16 mouse cellular contexts compared by ENCODE assay signal in the genomic region with DNA sequence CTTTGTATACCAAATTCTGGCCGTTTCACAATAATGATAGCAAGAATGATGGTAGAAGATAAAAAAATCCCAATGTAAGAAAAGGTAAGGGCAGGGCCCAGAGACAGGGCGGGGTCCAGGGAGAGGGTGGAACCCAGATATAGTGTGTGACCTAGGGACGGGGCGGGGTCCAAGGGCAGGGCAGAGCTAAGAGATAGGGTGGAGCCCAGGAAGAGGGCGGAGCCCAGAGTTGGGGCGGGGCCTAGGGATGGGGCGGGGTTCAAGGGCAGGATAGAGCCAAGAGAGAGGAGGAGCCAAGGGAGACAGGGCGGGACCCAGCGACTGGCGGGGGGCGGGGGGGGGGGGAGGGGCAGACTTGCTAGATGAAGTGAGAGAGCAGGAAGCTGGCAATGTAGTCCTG.
DNase-seq lines count a peak whose midpoint lies in the region; ATAC-seq lines count a peak whose summit lies in the region.
"Had no signal": no experiment of that assay in that cellular context is flagged by ENCODE, and none has a peak within 500 bp of the region (broad histone marks: within the 10 kb centered on the region; RNA-seq: fewer than 3 reads in every experiment).

No protein-coding gene starts in this region.

- 36% methylated on average over 10 of the region's 11 CpGs for WGBS in liver, embryonic 13.5 days (ENCODE audit: insufficient replicate concordance)
- WGBS in midbrain, embryonic 13.5 days = 47% methylated on average over 8 of the region's 11 CpGs

- peak; percentile 21 for DNase-seq in lung, postnatal 10 days
- DNase-seq in lung, postnatal 4 days = no peak
- DNase-seq in c-Kit-positive CD71-negative TER-119-negative erythroid progenitor cells, embryonic 14.5 days (ENCODE audit: low read depth) = peak; percentile 9
- DNase-seq in liver, embryonic 13.5 days = peak; percentile 18
- DNase-seq in yolk sac, embryonic 10.5 days (ENCODE audit: low spot score) = peak; percentile 4
- DNase-seq in layer of hippocampus, adult 11-12 months (ENCODE audit: low spot score) = no peak
- DNase-seq: adrenal gland, postnatal 10 days; cerebellum, adult 18-20 months; gastrocnemius, postnatal 10 days; heart, postnatal 10 days; kidney, postnatal 4 days; lung, adult 2 months; right cerebral cortex, postnatal 4 days had no signal

- no peak overlapping the region for H3K27ac ChIP-seq in liver, embryonic 13.5 days
- H3K27ac ChIP-seq in midbrain, embryonic 13.5 days = no peak overlapping the region
- H3K27ac ChIP-seq: embryonic facial prominence, embryonic 12.5 days; forebrain, embryonic 12.5 days had no signal

- no peaks in the 10 kb centered on the region for H3K36me3 ChIP-seq in liver, embryonic 13.5 days
- no peaks in the 10 kb centered on the region for H3K36me3 ChIP-seq in midbrain, embryonic 13.5 days
- H3K36me3 ChIP-seq: embryonic facial prominence, embryonic 12.5 days; forebrain, embryonic 12.5 days had no signal

- peak; percentile 88 for ATAC-seq in liver, embryonic 13.5 days (ENCODE audit: low read depth)
- ATAC-seq in midbrain, embryonic 13.5 days = no peak

- no peak overlapping the region for H3K4me3 ChIP-seq in liver, embryonic 13.5 days (replicated peaks)
- H3K4me3 ChIP-seq in midbrain, embryonic 13.5 days (replicated peaks) = no peak overlapping the region
- H3K4me3 ChIP-seq: embryonic facial prominence, embryonic 12.5 days; forebrain, embryonic 12.5 days had no signal

- no peak overlapping the region for H3K4me2 ChIP-seq in liver, embryonic 13.5 days
- no peak overlapping the region for H3K4me2 ChIP-seq in midbrain, embryonic 13.5 days (replicated peaks)
- H3K4me2 ChIP-seq: embryonic facial prominence, embryonic 12.5 days; forebrain, embryonic 12.5 days had no signal

- H3K9me3 ChIP-seq in liver, embryonic 13.5 days (replicated peaks) = no peaks in the 10 kb centered on the region
- H3K9me3 ChIP-seq in midbrain, embryonic 13.5 days = no peaks in the 10 kb centered on the region
- H3K9me3 ChIP-seq: embryonic facial prominence, embryonic 12.5 days; forebrain, embryonic 12.5 days had no signal

- no peak overlapping the region for H3K9ac ChIP-seq in liver, embryonic 13.5 days
- H3K9ac ChIP-seq in midbrain, embryonic 13.5 days (replicated peaks) = no peak overlapping the region
- H3K9ac ChIP-seq: embryonic facial prominence, embryonic 12.5 days; forebrain, embryonic 12.5 days had no signal

- no peaks in the 10 kb centered on the region for H3K27me3 ChIP-seq in liver, embryonic 13.5 days
- H3K27me3 ChIP-seq in midbrain, embryonic 13.5 days = no peaks in the 10 kb centered on the region
- H3K27me3 ChIP-seq: embryonic facial prominence, embryonic 12.5 days; forebrain, embryonic 12.5 days had no signal

- H3K4me1 ChIP-seq in liver, embryonic 13.5 days (replicated peaks) = no peaks in the 10 kb centered on the region
- peaks cover 9% of the 10 kb centered on the region; the same call in 1 of the 2 replicates for H3K4me1 ChIP-seq in midbrain, embryonic 13.5 days (replicated peaks)

Comparison
In these comparisons a context has a peak if more than half of its experiments do, and no peak if none do; other contexts are left out.
1. DNase-seq: peak in lung, postnatal 10 days (single experiment), c-Kit-positive CD71-negative TER-119-negative erythroid progenitor cells, embryonic 14.5 days (single experiment), liver, embryonic 13.5 days (single experiment) and yolk sac, embryonic 10.5 days (single experiment); none in lung, postnatal 4 days (0 of 2) and layer of hippocampus, adult 11-12 months (single experiment).